Mouse (Mus musculus) T-helper 1 cell (primary cell): ENCODE data around the gene Vmn2r-ps130.
"Not testable (repeated sequence)": the region's sequence is repeated elsewhere in the genome, so short reads cannot be mapped to it uniquely, and the experiment has no call there.

Experiments used
- in situ Hi-C: fragments of 300-600 bp; cut with MboI, MseI; formaldehyde crosslinking; loops from one replicate; pipeline ENCODE4 v1.15.1; 2025; ENCODE audit warnings: high pct_unique_total_duplicates

Gene Vmn2r-ps130

DNA sequence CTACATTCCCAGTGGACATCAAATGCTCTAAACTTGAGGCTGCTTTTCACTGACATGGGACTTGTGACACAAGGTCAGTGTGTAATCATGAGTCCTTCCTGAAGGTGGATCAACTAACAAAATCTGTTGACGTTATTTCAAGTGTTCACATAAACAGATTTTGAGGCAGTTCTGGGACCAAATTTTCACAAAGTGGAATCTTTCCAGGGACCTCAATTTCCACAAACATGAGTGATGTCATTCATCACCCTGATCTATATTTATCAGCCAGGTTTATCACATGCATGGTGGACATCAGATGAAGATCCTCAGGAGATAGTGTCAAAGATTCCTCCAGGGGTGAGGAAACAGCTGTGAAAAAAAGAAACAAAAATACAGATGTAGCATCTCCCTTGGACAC lies at the start of gene Vmn2r-ps130:
TSS of gene Vmn2r-ps130 (plus strand) at position 301 of the 400 bp plus-strand sequence.
- in situ Hi-C loops, result not testable (repeated sequence)
